Mouse (Mus musculus) heart, embryonic 16.5 days (tissue): ENCODE data around the gene Wipf2. TPM values are rescaled to one million over a fixed set of nuclear protein-coding genes. Genes with fewer than 3 reads are reported as not detected.
A peak's percentile ranks its signal among the peaks of the same experiment; 100 is the strongest.
"Not testable (repeated sequence)": the region's sequence is repeated elsewhere in the genome, so short reads cannot be mapped to it uniquely, and the experiment has no call there.

Source experiments
- ATAC-seq: fragments of 200-750 bp; cut with Nextera tagmentation; replicated peaks from 2 replicates; pipeline ENCODE4 v1.8.0; 2017; ENCODE audit warnings: moderate number of reproducible peaks; ENCODE audit not compliant: insufficient read depth, low FRiP score; ENCODE audit errors: extremely low read depth
- H3K27ac ChIP-seq: fragments of 300-500 bp; sonication (generic); 2 replicates; pipeline ENCODE4 v1.5.1; 2014; ENCODE audit warnings: mild to moderate bottlenecking, low read length, control low read depth, moderate library complexity
- H3K27me3 ChIP-seq: fragments of 300-500 bp; sonication (generic); 2 replicates; pipeline ENCODE4 v1.6.1; 2014; ENCODE audit warnings: low read length, mixed read lengths; ENCODE audit not compliant: control insufficient read depth, insufficient read depth
- H3K36me3 ChIP-seq: fragments of 300-500 bp; sonication (generic); 2 replicates; pipeline ENCODE4 v1.6.1; 2014; ENCODE audit not compliant: control insufficient read depth, insufficient read depth
- H3K4me1 ChIP-seq: fragments of 300-500 bp; sonication (generic); 2 replicates; pipeline ENCODE4 v1.6.1; 2014; ENCODE audit warnings: low read length, mixed read lengths; ENCODE audit not compliant: control insufficient read depth, insufficient read depth
- H3K4me2 ChIP-seq: fragments of 300-500 bp; sonication (generic); 2 replicates; pipeline ENCODE4 v1.6.1; 2014; ENCODE audit warnings: low read depth, mild to moderate bottlenecking, control low read depth, low read length
- H3K4me3 ChIP-seq: fragments of 300-500 bp; sonication (generic); 2 replicates; pipeline ENCODE4 v1.5.1; 2014; ENCODE audit warnings: mild to moderate bottlenecking, control low read depth, low read length
- H3K9ac ChIP-seq: fragments of 300-500 bp; sonication (generic); 2 replicates; pipeline ENCODE4 v1.6.1; 2014; ENCODE audit warnings: low read length, control low read depth
- H3K9me3 ChIP-seq: fragments of 300-500 bp; sonication (generic); replicated peaks from 2 replicates; pipeline ENCODE4 v1.6.1; 2016; ENCODE audit warnings: low read length; ENCODE audit not compliant: control insufficient read depth
- WGBS: fragments of 180-500 bp; shearing (Covaris S2); extraction: QIAGEN DNeasy Blood & Tissue Kit; methylation state at CpG from one replicate; pipeline ENCODE4 v1.1.7; 2014; 5-methylcytosine and 5-hydroxymethylcytosine counted together
- polyA plus RNA-seq: library from polyadenylated mRNA; unstranded; fragments of >200 nt; fragmentation: Nextera tagmentation; extraction: Ambion mirVana; gene quantifications from 2 replicates; pipeline ENCODE4 v1.2.1, GENCODE M21; 2015

The Wipf2 gene
- polyA plus RNA-seq = 3.1 and 3.4 TPM in 2 replicates

DNA sequence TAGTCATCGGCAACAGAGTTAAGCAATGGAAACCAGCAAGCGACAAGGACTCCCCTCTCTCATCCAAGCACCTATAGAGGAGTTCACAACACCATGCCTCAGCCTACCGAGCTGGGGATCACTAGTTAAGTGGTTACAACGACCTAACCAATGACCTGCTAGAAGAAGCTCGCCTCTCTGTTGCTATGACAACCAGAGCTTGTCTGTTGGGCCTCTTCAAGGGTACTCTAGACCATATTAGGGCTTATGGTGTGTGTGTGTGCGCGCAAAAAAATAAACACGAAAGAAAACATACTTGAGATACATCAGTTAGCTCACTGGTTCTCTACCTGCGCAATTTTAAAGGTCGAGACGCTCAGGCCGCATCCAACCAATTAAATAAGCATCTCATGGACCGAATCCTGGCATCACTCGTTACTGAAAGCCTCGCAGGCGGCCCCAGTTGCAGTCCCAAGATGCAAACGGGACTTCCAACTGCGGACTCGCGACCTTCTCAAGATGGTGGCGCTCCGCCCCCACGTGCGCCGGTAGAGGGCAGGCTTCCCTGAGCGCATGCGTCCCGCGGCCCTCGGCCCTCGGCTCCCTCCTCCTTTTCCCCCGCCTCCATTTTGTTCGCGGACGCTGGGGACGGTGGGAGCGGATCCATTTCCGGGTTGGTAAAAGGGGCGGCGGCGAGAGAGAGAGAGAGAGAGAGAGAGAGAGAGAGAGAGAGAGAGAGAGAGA, at the start of gene Wipf2:
Gene Wipf2 (plus strand): TSS at position 611 of the 723 bp plus-strand sequence.
- Histone ChIP-seq H3K36me3 (peaks cover 6% of the 10 kb centered on the region), H3K9me3 (no peaks in the 10 kb centered on the region), H3K27ac (peak within 1 kb of the TSS; percentile 88), H3K4me2 (peak within 1 kb of the TSS; percentile 88), H3K4me1 (peaks cover 12% of the 10 kb centered on the region), H3K9ac (peak within 1 kb of the TSS; percentile 92), H3K4me3 (peak within 1 kb of the TSS; percentile 80), H3K27me3 (no peaks in the 10 kb centered on the region)
- peak; percentile 92 for ATAC-seq
- 7% methylated on average over 35 of the region's 41 CpGs for WGBS

DNA sequence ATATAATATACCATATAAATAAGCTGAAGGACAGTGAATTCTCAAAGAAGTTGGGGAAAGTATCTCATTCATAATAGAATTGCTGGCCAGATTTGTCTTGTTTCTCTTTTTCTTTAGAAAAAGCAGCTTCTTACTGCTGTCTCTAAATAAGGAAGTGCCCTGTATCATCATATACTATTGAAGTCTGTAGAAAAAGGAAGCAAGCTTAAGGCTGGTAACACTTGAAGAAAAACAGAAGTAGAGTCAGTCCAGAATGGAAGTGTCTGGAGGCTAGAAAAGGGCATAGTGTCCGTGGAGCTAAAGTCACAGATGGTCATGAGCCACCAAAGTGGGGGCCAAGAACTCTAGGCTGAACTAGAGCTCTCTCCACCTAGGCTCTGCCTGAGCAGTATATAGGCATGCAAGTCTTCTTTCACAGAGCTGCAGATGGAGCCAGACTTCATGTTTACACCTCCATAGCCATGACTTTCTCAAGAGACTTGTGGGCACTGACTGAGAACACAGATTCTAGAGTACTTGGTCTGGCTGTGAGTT, 46.7 kb upstream of the Wipf2 start:
- Histone ChIP-seq H3K36me3 (peaks cover 50% of the 10 kb centered on the region), H3K4me2 (no peak overlapping the region), H3K27me3 (no peaks in the 10 kb centered on the region), H3K27ac (no peak overlapping the region), H3K9me3 (0 out of 2 replicates have a peak, but pooled peaks cover 4% of the 10 kb centered on the region), H3K4me1 (peaks cover under 1% of the 10 kb centered on the region; the same call in 1 of the 2 replicates), H3K4me3 (no peak overlapping the region), H3K9ac (no peak overlapping the region)
- ATAC-seq = no peak
- WGBS = 81% methylated on average over 1 of the region's 1 CpGs

DNA sequence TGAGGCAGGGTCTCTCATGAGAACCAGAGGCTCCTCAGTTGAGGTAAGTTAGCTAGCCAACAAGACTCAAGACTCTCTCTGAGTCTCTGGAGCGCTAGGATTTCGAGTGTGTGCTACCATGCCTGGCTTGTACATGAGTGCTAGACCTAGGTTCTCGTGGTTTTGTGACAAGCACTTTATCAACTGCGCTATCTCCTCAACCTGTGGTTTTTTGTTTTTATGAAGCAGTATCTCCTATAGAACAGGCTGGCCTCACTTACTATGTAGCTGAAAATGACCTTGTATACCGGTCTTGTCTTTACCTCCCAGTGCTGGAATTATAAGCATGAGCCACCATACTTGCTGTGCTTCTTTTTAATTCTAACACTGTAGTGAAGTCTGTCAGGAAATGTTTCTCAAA, 42.5 kb upstream of the Wipf2 start:
- WGBS = 89% methylated on average over 5 of the region's 5 CpGs

DNA sequence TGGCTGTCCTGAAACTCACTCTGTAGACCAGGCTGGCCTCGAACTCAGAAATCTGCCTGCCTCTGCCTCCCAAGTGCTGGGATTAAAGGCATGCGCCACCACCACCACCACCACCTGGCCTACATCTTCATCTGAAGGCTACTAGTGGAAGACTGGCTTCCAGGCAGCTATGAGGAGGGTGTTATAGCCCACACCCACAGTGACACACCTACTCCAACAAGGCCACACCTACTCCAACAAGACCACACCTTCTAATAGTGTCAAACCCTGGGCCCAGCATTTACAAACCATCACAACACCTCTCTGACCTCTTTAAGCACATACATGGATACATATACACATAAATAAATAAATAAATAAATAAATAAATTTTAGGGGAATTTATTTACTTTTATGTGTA, 37.4 kb upstream of the Wipf2 start:
- H3K4me1 ChIP-seq, H3K27me3 ChIP-seq, H3K9me3 ChIP-seq, ATAC-seq, H3K9ac ChIP-seq, H3K4me2 ChIP-seq, H3K27ac ChIP-seq, H3K4me3 ChIP-seq: not testable (repeated sequence)
- 94% methylated on average over 2 of the region's 2 CpGs for WGBS
- peaks cover 67% of the 10 kb centered on the region for H3K36me3 ChIP-seq

More for the DNA sequence above, 42.5 kb upstream of the Wipf2 start:
- H3K9ac ChIP-seq = no peak overlapping the region
- no peak overlapping the region for H3K4me3 ChIP-seq
- no peak overlapping the region for H3K4me2 ChIP-seq
- H3K9me3 ChIP-seq = 0 out of 2 replicates have a peak, but pooled peaks cover 4% of the 10 kb centered on the region
- H3K27me3 ChIP-seq = no peaks in the 10 kb centered on the region
- ATAC-seq = no peak
- H3K27ac ChIP-seq = no peak overlapping the region
- peaks cover 54% of the 10 kb centered on the region for H3K36me3 ChIP-seq
- no peaks in the 10 kb centered on the region for H3K4me1 ChIP-seq

DNA sequence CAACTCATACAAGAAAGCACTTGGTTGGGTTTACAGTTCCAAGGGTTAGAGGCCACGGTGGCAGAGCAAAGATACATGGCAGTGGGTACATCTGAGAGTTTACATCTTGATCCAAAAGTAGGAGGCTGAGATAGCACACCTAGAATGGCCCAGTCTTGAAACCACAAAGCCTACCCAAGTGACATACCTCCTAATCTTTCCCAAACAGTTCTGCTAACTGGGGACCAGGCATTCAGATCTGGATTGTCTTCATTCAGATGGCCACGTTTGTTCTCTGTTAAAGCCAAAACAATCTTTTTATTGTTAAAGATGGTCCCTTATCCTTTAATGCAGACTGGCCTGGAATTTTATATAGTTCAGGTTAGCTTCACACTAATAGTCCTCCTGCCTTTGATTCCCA, 35.6 kb upstream of the Wipf2 start:
- Histone ChIP-seq H3K4me2 (no peak overlapping the region), H3K4me3 (no peak overlapping the region), H3K4me1 (no peaks in the 10 kb centered on the region), H3K9me3 (no peaks in the 10 kb centered on the region), H3K27ac (no peak overlapping the region), H3K9ac (no peak overlapping the region), H3K27me3 (no peaks in the 10 kb centered on the region), H3K36me3 (peaks cover 72% of the 10 kb centered on the region)
- no peak for ATAC-seq
- 89% methylated on average over 2 of the region's 2 CpGs for WGBS

DNA sequence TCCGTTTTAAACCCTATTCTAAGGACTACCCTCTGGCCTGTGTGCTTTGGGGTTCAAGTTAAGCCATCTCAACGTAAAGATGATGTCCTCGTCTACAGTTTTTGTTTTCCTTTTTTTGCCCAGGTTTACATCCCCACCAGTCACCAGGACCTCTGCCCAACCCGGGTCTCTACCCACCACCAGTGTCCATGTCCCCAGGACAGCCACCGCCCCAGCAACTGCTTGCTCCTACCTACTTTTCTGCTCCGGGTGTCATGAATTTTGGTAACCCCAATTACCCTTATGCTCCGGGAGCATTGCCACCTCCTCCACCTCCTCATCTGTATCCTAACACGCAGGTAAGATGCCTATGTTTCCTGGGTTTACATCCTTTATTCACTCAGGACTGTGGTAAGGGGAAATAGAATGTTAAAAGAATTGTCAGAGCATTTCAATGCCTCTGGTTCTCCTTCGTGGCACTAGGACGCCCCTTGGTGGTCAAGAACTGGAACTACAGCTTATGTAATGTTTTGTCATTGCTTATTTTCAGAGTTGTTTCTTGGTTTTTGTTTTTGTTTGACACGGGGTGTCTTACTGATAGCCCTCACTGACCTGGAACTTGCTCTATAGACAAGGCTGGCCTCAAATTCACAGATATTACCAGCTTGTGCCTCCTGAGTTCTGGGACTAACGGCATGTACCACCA, 34.2 kb upstream of the Wipf2 start:
- H3K4me1 ChIP-seq = no peaks in the 10 kb centered on the region
- no peak overlapping the region for H3K9ac ChIP-seq
- peaks cover 74% of the 10 kb centered on the region for H3K36me3 ChIP-seq
- 72% methylated on average over 12 of the region's 12 CpGs for WGBS
- no peak overlapping the region for H3K4me2 ChIP-seq
- H3K9me3 ChIP-seq = no peaks in the 10 kb centered on the region
- no peak overlapping the region for H3K27ac ChIP-seq
- no peak overlapping the region for H3K4me3 ChIP-seq
- no peak for ATAC-seq
- H3K27me3 ChIP-seq = no peaks in the 10 kb centered on the region

DNA sequence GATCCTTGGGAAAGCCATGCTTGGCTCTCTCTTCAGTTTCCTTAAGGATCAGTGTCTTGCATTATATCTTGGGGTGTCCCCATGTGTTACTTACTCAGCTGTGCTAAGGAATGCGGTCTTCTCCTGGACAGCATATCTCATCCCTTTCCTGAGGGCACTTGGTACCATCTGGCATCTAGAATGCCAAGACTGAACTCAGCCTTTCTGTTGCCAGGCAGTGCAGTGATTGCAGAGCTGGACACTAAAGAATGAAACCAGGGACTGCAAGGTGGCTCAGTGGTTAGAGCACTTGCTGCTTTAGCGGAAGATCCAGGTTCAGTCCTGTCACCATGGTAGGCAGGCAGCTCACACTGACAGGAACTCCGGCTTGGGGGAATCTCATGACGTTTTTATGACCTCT, 33.6 kb upstream of the Wipf2 start:
- H3K9me3 ChIP-seq = no peaks in the 10 kb centered on the region
- no peak overlapping the region for H3K9ac ChIP-seq
- no peaks in the 10 kb centered on the region for H3K27me3 ChIP-seq
- WGBS = 74% methylated on average over 4 of the region's 4 CpGs
- no peaks in the 10 kb centered on the region for H3K4me1 ChIP-seq
- H3K4me2 ChIP-seq = no peak overlapping the region
- no peak overlapping the region for H3K27ac ChIP-seq
- H3K4me3 ChIP-seq = no peak overlapping the region
- no peak for ATAC-seq
- H3K36me3 ChIP-seq = peaks cover 69% of the 10 kb centered on the region

DNA sequence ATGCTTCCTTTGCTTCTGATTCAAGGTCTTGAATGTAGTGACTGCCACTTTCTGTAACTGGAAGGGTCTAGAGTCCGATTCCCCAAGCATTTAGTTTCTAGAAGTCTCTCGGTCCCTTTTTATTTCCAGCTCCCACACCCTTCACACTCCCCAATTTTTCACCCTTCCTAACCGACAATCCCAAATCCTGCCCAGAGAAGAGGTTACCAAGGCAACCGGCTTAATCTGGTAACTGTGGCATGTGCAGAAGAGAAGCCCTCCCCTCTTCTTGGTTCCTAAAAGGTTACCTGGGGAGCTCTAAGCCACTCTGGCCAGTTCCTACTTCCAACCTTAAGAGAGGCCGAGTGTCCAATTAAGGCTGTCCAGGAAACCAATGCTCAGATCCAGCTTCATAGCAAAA, 28.1 kb upstream of the Wipf2 start:
- no peak for ATAC-seq
- Histone ChIP-seq H3K27me3 (peaks cover 7% of the 10 kb centered on the region; the same call in 1 of the 2 replicates), H3K36me3 (peaks cover 32% of the 10 kb centered on the region), H3K4me3 (no peak overlapping the region), H3K9me3 (no peaks in the 10 kb centered on the region), H3K4me2 (no peak overlapping the region), H3K27ac (no peak overlapping the region), H3K4me1 (peaks cover 9% of the 10 kb centered on the region; the same call in 1 of the 2 replicates), H3K9ac (no peak overlapping the region)
- WGBS = 55% methylated on average over 5 of the region's 5 CpGs

DNA sequence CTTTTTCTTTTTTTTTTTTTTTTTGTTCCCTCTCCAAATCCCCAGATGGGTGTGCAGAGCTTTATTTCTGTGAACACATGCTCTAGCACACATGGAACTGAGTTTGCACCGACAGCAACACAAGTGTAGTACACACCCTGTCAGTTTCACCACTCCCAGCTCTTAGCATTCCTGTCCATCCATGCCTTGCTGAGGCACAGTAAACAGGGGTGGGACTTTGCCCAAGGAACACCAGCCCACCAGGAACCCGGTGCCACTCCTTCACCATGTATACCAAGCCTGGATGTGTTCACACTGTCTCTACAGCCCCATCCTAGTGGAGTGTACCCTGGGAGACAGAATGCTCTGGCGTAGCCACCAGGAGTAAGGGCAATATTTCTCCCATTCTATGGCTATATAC, 27.7 kb upstream of the Wipf2 start:
- no peak overlapping the region for H3K27ac ChIP-seq
- H3K4me2 ChIP-seq = no peak overlapping the region
- no peaks in the 10 kb centered on the region for H3K9me3 ChIP-seq
- 57% methylated on average over 3 of the region's 3 CpGs for WGBS
- H3K27me3 ChIP-seq = peaks cover 7% of the 10 kb centered on the region; the same call in 1 of the 2 replicates
- peaks cover 29% of the 10 kb centered on the region for H3K36me3 ChIP-seq
- H3K9ac ChIP-seq = no peak overlapping the region
- ATAC-seq = no peak
- no peak overlapping the region for H3K4me3 ChIP-seq
- peaks cover 9% of the 10 kb centered on the region; the same call in 1 of the 2 replicates for H3K4me1 ChIP-seq
